18 mouse cellular contexts compared by ENCODE assay signal in genomic region chr16:45761425-45761824, GRCm38 (mm10). TPM values are rescaled to one million over a fixed set of nuclear protein-coding genes. Genes with fewer than 3 reads are reported as not detected.
A peak's percentile ranks its signal among the peaks of the same experiment; 100 is the strongest.
DNase-seq lines count a peak whose midpoint lies in the region; ATAC-seq and TF ChIP-seq lines count a peak whose summit lies in the region.
"Had no signal": no experiment of that assay in that cellular context is flagged by ENCODE, and none has a peak within 500 bp of the region (broad histone marks: within the 10 kb centered on the region; RNA-seq: fewer than 3 reads in every experiment).

No protein-coding gene starts in this region.

- no peak for DNase-seq in kidney, adult 2 months
- no peak for DNase-seq in kidney, postnatal 25 days
- no peak for DNase-seq in midbrain, postnatal 0 days (ENCODE audit: low spot score)
- peak; percentile 32 for DNase-seq in NIH3T3 (ENCODE audit: low read depth)
- no peak for DNase-seq in yolk sac, embryonic 10.5 days (ENCODE audit: low spot score)
- DNase-seq: adrenal gland, adult 8-10 months; cerebellum, adult 8-10 months; kidney, postnatal 14 days had no signal

- H3K4me2 ChIP-seq in midbrain, postnatal 0 days (ENCODE audit: low read depth, low read length, poor library complexity, severe bottlenecking) = no peak overlapping the region
- no peak overlapping the region for H3K4me2 ChIP-seq in midbrain, embryonic 15.5 days
- H3K4me2 ChIP-seq: embryonic facial prominence, embryonic 12.5 days; heart, embryonic 15.5 days; hindbrain, embryonic 13.5 days; intestine, embryonic 15.5 days; lung, embryonic 15.5 days; midbrain, embryonic 13.5 days had no signal

- 0 out of 2 replicates have a peak, but pooled peaks have one; percentile 21 for TF ChIP-seq CTCF in kidney, adult 2 months (conservative IDR thresholded peaks at IDR 0.05; ENCODE audit: insufficient read depth, insufficient read length, low read depth, low read length)
- TF ChIP-seq CTCF in midbrain, postnatal 0 days (IDR thresholded peaks at IDR 0.05) = peak; percentile 53

- H3K4me1 ChIP-seq in kidney, adult 2 months (ENCODE audit: control insufficient read depth, insufficient read depth, low read length) = no peaks in the 10 kb centered on the region; the same call in none of the 2 replicates
- H3K4me1 ChIP-seq in midbrain, postnatal 0 days (ENCODE audit: insufficient read depth, low read length) = no peaks in the 10 kb centered on the region
- H3K4me1 ChIP-seq in midbrain, embryonic 15.5 days = no peaks in the 10 kb centered on the region
- H3K4me1 ChIP-seq: embryonic facial prominence, embryonic 12.5 days; hindbrain, embryonic 13.5 days; intestine, embryonic 15.5 days; midbrain, embryonic 13.5 days had no signal

- H3K27me3 ChIP-seq in kidney, adult 2 months (replicated peaks; ENCODE audit: control insufficient read depth, insufficient read depth, low read length) = no peaks in the 10 kb centered on the region
- no peaks in the 10 kb centered on the region for H3K27me3 ChIP-seq in midbrain, postnatal 0 days (ENCODE audit: insufficient read depth, low read length)
- H3K27me3 ChIP-seq in midbrain, embryonic 15.5 days (replicated peaks) = no peaks in the 10 kb centered on the region
- H3K27me3 ChIP-seq: embryonic facial prominence, embryonic 12.5 days; heart, embryonic 15.5 days; hindbrain, embryonic 13.5 days; intestine, embryonic 15.5 days; lung, embryonic 15.5 days; midbrain, embryonic 13.5 days had no signal

- WGBS in kidney, adult 2 months = 63% methylated on average over 1 of the region's 1 CpGs
- 84% methylated on average over 1 of the region's 1 CpGs for WGBS in midbrain, postnatal 0 days
- WGBS in midbrain, embryonic 15.5 days = 82% methylated on average over 1 of the region's 1 CpGs

- TF ChIP-seq POLR2A in kidney, adult 2 months (IDR thresholded peaks at IDR 0.05; ENCODE audit: low read depth, low read length) = no peak

- H3K9me3 ChIP-seq in midbrain, postnatal 0 days (ENCODE audit: low read length) = no peaks in the 10 kb centered on the region
- H3K9me3 ChIP-seq in midbrain, embryonic 15.5 days = no peaks in the 10 kb centered on the region
- H3K9me3 ChIP-seq: embryonic facial prominence, embryonic 12.5 days; heart, embryonic 15.5 days; hindbrain, embryonic 13.5 days; intestine, embryonic 15.5 days; lung, embryonic 15.5 days; midbrain, embryonic 13.5 days had no signal

- no peak overlapping the region for H3K9ac ChIP-seq in midbrain, postnatal 0 days (replicated peaks; ENCODE audit: low read length, poor library complexity, severe bottlenecking)
- no peak overlapping the region for H3K9ac ChIP-seq in midbrain, embryonic 15.5 days
- H3K9ac ChIP-seq: embryonic facial prominence, embryonic 12.5 days; heart, embryonic 15.5 days; hindbrain, embryonic 13.5 days; intestine, embryonic 15.5 days; lung, embryonic 15.5 days; midbrain, embryonic 13.5 days had no signal

- H3K36me3 ChIP-seq in kidney, adult 2 months (ENCODE audit: control insufficient read depth, insufficient read depth, low read length) = peaks cover 26% of the 10 kb centered on the region
- no peaks in the 10 kb centered on the region for H3K36me3 ChIP-seq in midbrain, postnatal 0 days (ENCODE audit: insufficient read depth, low read length)
- no peaks in the 10 kb centered on the region for H3K36me3 ChIP-seq in midbrain, embryonic 15.5 days (replicated peaks)
- H3K36me3 ChIP-seq: midbrain, embryonic 13.5 days had no signal

- no peak overlapping the region for H3K27ac ChIP-seq in kidney, adult 2 months (ENCODE audit: insufficient read depth, low read depth, low read length)
- H3K27ac ChIP-seq in midbrain, postnatal 0 days (ENCODE audit: low read depth, low read length) = no peak overlapping the region
- H3K27ac ChIP-seq in midbrain, embryonic 15.5 days = no peak overlapping the region
- H3K27ac ChIP-seq: embryonic facial prominence, embryonic 12.5 days; heart, embryonic 15.5 days; hindbrain, embryonic 13.5 days; intestine, embryonic 15.5 days; lung, embryonic 15.5 days; midbrain, embryonic 13.5 days had no signal

- no peak overlapping the region for H3K4me3 ChIP-seq in kidney, adult 2 months (ENCODE audit: insufficient read depth, low read depth, low read length)
- no peak overlapping the region for H3K4me3 ChIP-seq in midbrain, postnatal 0 days (ENCODE audit: low read depth, low read length)
- no peak overlapping the region for H3K4me3 ChIP-seq in midbrain, embryonic 15.5 days
- H3K4me3 ChIP-seq: embryonic facial prominence, embryonic 12.5 days; heart, embryonic 15.5 days; hindbrain, embryonic 13.5 days; intestine, embryonic 15.5 days; lung, embryonic 15.5 days; midbrain, embryonic 13.5 days had no signal

- no peak for ATAC-seq in midbrain, postnatal 0 days (ENCODE audit: low FRiP score)
- no peak for ATAC-seq in midbrain, embryonic 15.5 days (replicated peaks)
- no peak for ATAC-seq in monocyte, adult 5-6 weeks (replicated peaks; ENCODE audit: insufficient number of reproducible peaks, low FRiP score, low TSS enrichment, poor library complexity, severe bottlenecking)
- ATAC-seq: forebrain, embryonic 16.5 days; intestine, embryonic 15.5 days; midbrain, embryonic 13.5 days had no signal

RNA-seq across cellular contexts. Expression of gene Abhd10, which starts 18.7 kb away (rescaled TPM):
- polyA plus RNA-seq in kidney, adult 2 months (2012; rRNA removed) = 8.0 and 9.2 TPM in 2 replicates
- total RNA-seq in midbrain, postnatal 0 days (2014; rRNA removed) = 21.5 and 24.2 TPM in 2 replicates
- polyA plus RNA-seq in midbrain, postnatal 0 days (2015; fragmentation: Nextera tagmentation; extraction: Ambion mirVana) = 34.2 and 38.5 TPM in 2 replicates
- 42.0 and 43.7 TPM in 2 replicates for polyA plus RNA-seq in midbrain, embryonic 15.5 days (2015; fragmentation: Nextera tagmentation; extraction: Ambion mirVana)
- 19.0 to 34.7 TPM (median 24.2 TPM) in 3 replicates for total RNA-seq in monocyte, adult 5-6 weeks (2017)

RNA-seq across cellular contexts. Expression of gene Tagln3, which starts 37.0 kb away (rescaled TPM):
- 0.77 and 1.3 TPM in 2 replicates for polyA plus RNA-seq in kidney, adult 2 months (2012; rRNA removed)
- 141 TPM in 2 replicates for total RNA-seq in midbrain, postnatal 0 days (2014; rRNA removed)
- polyA plus RNA-seq in midbrain, postnatal 0 days (2015; fragmentation: Nextera tagmentation; extraction: Ambion mirVana) = 221 and 222 TPM in 2 replicates
- 390 and 409 TPM in 2 replicates for polyA plus RNA-seq in midbrain, embryonic 15.5 days (2015; fragmentation: Nextera tagmentation; extraction: Ambion mirVana)
- not detected in 3 replicates for total RNA-seq in monocyte, adult 5-6 weeks (2017)
- total RNA-seq: megakaryocyte progenitor cell, adult 5-6 weeks had no signal

Comparison
In these comparisons a context has a peak if more than half of its experiments do, and no peak if none do; other contexts are left out.
1. RNA of gene Tagln3, which starts 37.0 kb away (polyA plus RNA-seq): 390 to 409 TPM in midbrain, embryonic 15.5 days and 221 to 222 TPM in midbrain, postnatal 0 days; 0.77 to 1.3 TPM in kidney, adult 2 months; every median in the first group is over 10 times any median in the second.